Mouse (Mus musculus): Measurements from ENCODE around the gene Hist1h2ai. TPM values are rescaled to one million over a fixed set of nuclear protein-coding genes. Genes with fewer than 3 reads are reported as not detected.

The Hist1h2ai gene
- total RNA-seq, 2 experiments from 2014 or later: 125 TPM

Small RNAs within 50 kb of the gene (microRNA-seq; reads per million reads assigned to microRNA genes)
- gene Gm44357 (0 reads per million in 2 experiments), gene Gm44367 (0 reads per million in 2 experiments), gene Gm44454 (0 reads per million in 2 experiments)

Other genes with a start within 250 kb of the Hist1h2ai start
- gene Nkapl, start 247.9 kb upstream of the Hist1h2ai start, total RNA-seq (2021): under 1 TPM; 0.38 to 0.52 TPM
- gene Zkscan4, start 237.5 kb upstream of the Hist1h2ai start, total RNA-seq (2021): 1 to 10 TPM; 1.2 to 1.6 TPM
- not detected for gene Gm10065, start 237.0 kb upstream of the Hist1h2ai start, total RNA-seq (2021)
- 10 to 100 TPM; 11.5 to 12.4 TPM for gene AK157302, start 221.2 kb upstream of the Hist1h2ai start, total RNA-seq (2021)
- gene Gm11273, start 215.0 kb upstream of the Hist1h2ai start, total RNA-seq (2021): 100 to 1,000 TPM; 118 to 122 TPM
- 10 to 100 TPM in 1 of 2 experiments, 1 to 10 TPM in 1; 8.0 to 11.4 TPM for gene Zkscan8, start 185.3 kb upstream of the Hist1h2ai start, total RNA-seq (2021)
- gene Olfr1366, start 173.6 kb upstream of the Hist1h2ai start, total RNA-seq (2021): not detected
- gene Olfr1535, start 156.5 kb upstream of the Hist1h2ai start, total RNA-seq (2021): not detected
- not detected for gene Olfr1364, start 134.7 kb upstream of the Hist1h2ai start, total RNA-seq (2021)
- gene Olfr1362, start 102.4 kb upstream of the Hist1h2ai start, total RNA-seq (2021): not detected
- not detected for gene Olfr11, start 73.9 kb upstream of the Hist1h2ai start, total RNA-seq (2021)
- gene Olfr1361, start 53.0 kb upstream of the Hist1h2ai start, total RNA-seq (2021): not detected
- not detected for gene Olfr1360, start 39.0 kb upstream of the Hist1h2ai start, total RNA-seq (2021)
- gene Olfr1359, start 18.3 kb upstream of the Hist1h2ai start, total RNA-seq (2021): not detected
- 100 to 1,000 TPM; 184 to 186 TPM for gene Hist1h2bl, start 279 bp upstream of the Hist1h2ai start, total RNA-seq (2021)
- 100 to 1,000 TPM; 240 to 265 TPM for gene Hist1h3h, start 1.2 kb downstream of the Hist1h2ai start, total RNA-seq (2021)
- gene Hist1h2bm, start 5.6 kb downstream of the Hist1h2ai start, total RNA-seq (2021): 10 to 100 TPM; 50.7 to 68.7 TPM
- 10 to 100 TPM; 32.2 to 32.7 TPM for gene Hist1h4j, start 18.6 kb downstream of the Hist1h2ai start, total RNA-seq (2021)
- gene Hist1h4k, start 34.1 kb downstream of the Hist1h2ai start, total RNA-seq (2021): 100 to 1,000 TPM; 439 to 508 TPM
- 10 to 100 TPM; 71.7 to 78.9 TPM for gene Hist1h2ak, start 37.4 kb downstream of the Hist1h2ai start, total RNA-seq (2021)
- 100 to 1,000 TPM in 1 of 2 experiments, 10 to 100 TPM in 1; 94.7 to 110 TPM for gene Hist1h2bn, start 37.7 kb downstream of the Hist1h2ai start, total RNA-seq (2021)
- 100 to 1,000 TPM; 122 to 129 TPM for gene Hist1h1b, start 64.2 kb downstream of the Hist1h2ai start, total RNA-seq (2021)
- 100 to 1,000 TPM; 199 to 235 TPM for gene Hist1h3i, start 66.9 kb downstream of the Hist1h2ai start, total RNA-seq (2021)
- gene Hist1h2an, start 70.8 kb downstream of the Hist1h2ai start, total RNA-seq (2021): 10 to 100 TPM; 37.8 to 38.8 TPM
- 10 to 100 TPM; 78.8 to 79.4 TPM for gene Hist1h2bp, start 71.0 kb downstream of the Hist1h2ai start, total RNA-seq (2021)
- gene Hist1h2bq, start 93.8 kb downstream of the Hist1h2ai start, total RNA-seq (2021): 100 to 1,000 TPM; 140 to 150 TPM
- 100 to 1,000 TPM; 240 to 250 TPM for gene Hist1h2ao, start 94.0 kb downstream of the Hist1h2ai start, total RNA-seq (2021)
- 100 to 1,000 TPM; 345 to 353 TPM for gene Hist1h4m, start 95.3 kb downstream of the Hist1h2ai start, total RNA-seq (2021)
- 10 to 100 TPM; 17.9 to 46.6 TPM for gene Hist1h4n, start 115.8 kb downstream of the Hist1h2ai start, total RNA-seq (2021)
- 100 to 1,000 TPM in 1 of 2 experiments, 10 to 100 TPM in 1; 86.5 to 153 TPM for gene Hist1h2ap, start 117.1 kb downstream of the Hist1h2ai start, total RNA-seq (2021)
- 100 to 1,000 TPM; 139 to 146 TPM for gene Hist1h2br, start 117.3 kb downstream of the Hist1h2ai start, total RNA-seq (2021)
- 1 to 10 TPM in 1 of 2 experiments, under 1 TPM in 1; 0.73 to 1.2 TPM for gene Zfp184, start 228.7 kb downstream of the Hist1h2ai start, total RNA-seq (2021)

All from gastrocnemius, postnatal 10 days (tissue).